Mouse (Mus musculus) testis, adult 2 months (tissue): ENCODE results near the gene Tcfl5. TPM values are rescaled to one million over a fixed set of nuclear protein-coding genes. Genes with fewer than 3 reads are reported as not detected.
A peak's percentile ranks its signal among the peaks of the same experiment; 100 is the strongest.

ENCODE experiments used
- H3K27ac ChIP-seq: fragments of 200-500 bp; 2 replicates; pipeline ENCODE4 v1.5.1; 2012; ENCODE audit warnings: low read depth, low read length; ENCODE audit not compliant: control insufficient read depth, insufficient read depth
- H3K27me3 ChIP-seq: fragments of 200-500 bp; 2 replicates; pipeline ENCODE4 v1.6.1; 2012; ENCODE audit warnings: mild to moderate bottlenecking, low read length, moderate library complexity; ENCODE audit not compliant: control insufficient read depth, insufficient read depth
- H3K36me3 ChIP-seq: fragments of 200-500 bp; 2 replicates; pipeline ENCODE4 v1.6.1; 2012; ENCODE audit warnings: mild to moderate bottlenecking, low read length; ENCODE audit not compliant: control insufficient read depth, insufficient read depth
- H3K4me1 ChIP-seq: fragments of 200-500 bp; 2 replicates; pipeline ENCODE4 v1.6.1; 2012; ENCODE audit warnings: low read length; ENCODE audit not compliant: control insufficient read depth, insufficient read depth
- H3K4me3 ChIP-seq: fragments of 200-500 bp; 2 replicates; pipeline ENCODE4 v1.5.1; 2012; ENCODE audit warnings: low read depth, mild to moderate bottlenecking, low read length, moderate library complexity, mixed read lengths; ENCODE audit not compliant: control insufficient read depth
- CTCF ChIP-seq: fragments of 200-500 bp; IDR thresholded peaks from 2 replicates; pipeline ENCODE4 v1.5.1; 2012; ENCODE audit warnings: low read depth, mild to moderate bottlenecking, inconsistent platforms, low read length, moderate library complexity; ENCODE audit not compliant: control insufficient read depth, insufficient read depth, insufficient replicate concordance
- POLR2A ChIP-seq: fragments of 200-500 bp; IDR thresholded peaks from 2 replicates; pipeline ENCODE4 v1.6.1; 2012; ENCODE audit warnings: low read depth, mild to moderate bottlenecking, inconsistent platforms, low read length, moderate library complexity; ENCODE audit not compliant: control insufficient read depth
- polyA plus RNA-seq: library from polyadenylated mRNA; depleted of rRNA; stranded (reverse); fragments of >200 nt; gene quantifications from 2 replicates; pipeline ENCODE4 v1.2.3, GENCODE M21; 2012; rRNA removed

Gene Tcfl5
- polyA plus RNA-seq, 1 experiment = 177 TPM

DNA sequence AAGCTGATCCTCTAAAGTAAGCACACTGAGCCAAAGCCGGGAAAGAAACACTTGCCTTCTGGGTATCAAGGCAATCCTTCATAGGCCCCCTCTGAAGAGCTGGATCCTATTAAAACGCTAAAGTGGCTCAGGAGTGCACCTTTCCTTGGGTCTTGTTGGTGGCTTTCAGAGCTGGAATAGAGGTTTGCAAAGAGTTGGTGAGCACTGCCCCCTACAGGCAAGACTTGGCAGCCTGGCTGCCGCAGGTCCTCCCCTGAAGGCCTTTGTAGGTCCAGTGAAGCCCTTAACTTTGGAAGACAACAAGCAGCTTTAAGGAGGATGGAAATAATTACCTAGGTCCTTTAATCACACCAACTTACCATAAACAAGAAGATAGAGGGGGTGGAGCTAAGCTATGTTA lies 63.8 kb downstream of the Tcfl5 start:
- TF ChIP-seq CTCF (peak; percentile 80), POLR2A (no peak)
- H3K27me3 ChIP-seq = no peaks in the 10 kb centered on the region

DNA sequence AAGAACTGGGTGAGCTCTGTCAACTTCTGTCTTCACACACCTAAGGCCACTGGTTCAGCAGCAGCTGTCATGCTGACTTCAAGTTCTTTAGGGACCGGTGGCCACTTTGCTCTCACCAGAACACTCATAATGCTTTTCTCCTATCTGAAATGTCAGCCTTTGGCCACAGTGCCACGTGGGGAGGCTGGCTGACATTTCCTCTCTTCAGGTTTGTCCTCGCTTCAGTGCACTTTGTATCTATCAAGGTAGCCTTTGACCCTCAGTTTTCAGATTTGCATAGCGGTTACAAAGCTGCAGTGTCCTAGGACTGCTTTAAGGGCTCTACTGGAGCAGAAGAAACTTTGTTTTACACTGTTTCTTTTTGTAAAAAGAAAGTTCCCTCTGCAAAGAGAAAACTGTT lies 66.0 kb downstream of the Tcfl5 start:
- Histone ChIP-seq H3K4me1 (no peaks in the 10 kb centered on the region), H3K36me3 (no peaks in the 10 kb centered on the region), H3K4me3 (no peak overlapping the region), H3K27me3 (no peaks in the 10 kb centered on the region), H3K27ac (no peak overlapping the region)
- TF ChIP-seq POLR2A = no peak

More for the DNA sequence above, 63.8 kb downstream of the Tcfl5 start:
- peaks cover 5% of the 10 kb centered on the region for H3K4me1 ChIP-seq
- H3K4me3 ChIP-seq = peak overlapping the region; percentile 66
- no peaks in the 10 kb centered on the region for H3K36me3 ChIP-seq
- no peak overlapping the region for H3K27ac ChIP-seq

Other genes starting within 250 kb of the Tcfl5 start
- gene Slco4a1, start 186.5 kb downstream of the Tcfl5 start, polyA plus RNA-seq = 0.15 and 1.6 TPM in 2 replicates
- gene Ntsr1, start 142.7 kb downstream of the Tcfl5 start, polyA plus RNA-seq = 0.43 and 0.55 TPM in 2 replicates
- gene Mrgbp, start 61.4 kb downstream of the Tcfl5 start, polyA plus RNA-seq = 80.1 and 81.9 TPM in 2 replicates
- gene Ogfr, start 53.5 kb downstream of the Tcfl5 start, polyA plus RNA-seq = 13.7 and 20.0 TPM in 2 replicates
- gene Col9a3, start 44.9 kb downstream of the Tcfl5 start, polyA plus RNA-seq = 23.2 and 25.2 TPM in 2 replicates
- gene Dido1, start 67.3 kb upstream of the Tcfl5 start, polyA plus RNA-seq = 24.1 and 26.6 TPM in 2 replicates
- 29.3 and 30.9 TPM in 2 replicates for gene Gid8, start 67.4 kb upstream of the Tcfl5 start, polyA plus RNA-seq
- 16.0 and 16.4 TPM in 2 replicates for gene Slc17a9, start 82.6 kb upstream of the Tcfl5 start, polyA plus RNA-seq
- gene Bhlhe23, start 134.2 kb upstream of the Tcfl5 start, polyA plus RNA-seq = 0.05 and 0.16 TPM in 2 replicates